Mouse (Mus musculus) lung, postnatal 0 days (tissue): Measurements from ENCODE around the gene Brms1l. TPM values are rescaled to one million over a fixed set of nuclear protein-coding genes. Genes with fewer than 3 reads are reported as not detected.

Experiments used
- ATAC-seq: fragments of 200-750 bp; cut with Nextera tagmentation; 2 replicates; pipeline ENCODE4 v1.8.0; 2017; ENCODE audit warnings: moderate library complexity
- DNase-seq: peaks from one replicate; pipeline ENCODE4 v3.0.0-alpha.2; 2016; ENCODE audit warnings: low spot score
- H3K27ac ChIP-seq: fragments of 300-500 bp; sonication (generic); 2 replicates; pipeline ENCODE4 v1.5.1; 2014; ENCODE audit warnings: antibody characterized with exemption, mild to moderate bottlenecking, low read length, mixed read lengths
- H3K27me3 ChIP-seq: fragments of 300-500 bp; sonication (generic); replicated peaks from 2 replicates; pipeline ENCODE4 v1.6.1; 2014; ENCODE audit warnings: low read length, mixed read lengths; ENCODE audit not compliant: insufficient read depth
- H3K36me3 ChIP-seq: fragments of 300-500 bp; sonication (generic); 2 replicates; pipeline ENCODE4 v1.6.1; 2014; ENCODE audit warnings: low read length, mixed read lengths; ENCODE audit not compliant: insufficient read depth
- H3K4me1 ChIP-seq: fragments of 300-500 bp; sonication (generic); 2 replicates; pipeline ENCODE4 v1.6.1; 2014; ENCODE audit warnings: antibody characterized with exemption, low read depth, low read length, mixed read lengths; ENCODE audit not compliant: insufficient read depth
- H3K4me2 ChIP-seq: fragments of 300-500 bp; sonication (generic); replicated peaks from 2 replicates; pipeline ENCODE4 v1.6.1; 2014; ENCODE audit warnings: low read depth, mild to moderate bottlenecking, low read length, moderate library complexity, mixed read lengths
- H3K4me3 ChIP-seq: fragments of 300-500 bp; sonication (generic); 2 replicates; pipeline ENCODE4 v1.5.1; 2014; ENCODE audit warnings: low read depth, low read length
- H3K9ac ChIP-seq: fragments of 300-500 bp; sonication (generic); replicated peaks from 2 replicates; pipeline ENCODE4 v1.6.1; 2014; ENCODE audit warnings: low read depth, mild to moderate bottlenecking
- H3K9me3 ChIP-seq: fragments of 300-500 bp; sonication (generic); 2 replicates; pipeline ENCODE4 v1.6.1; 2016; ENCODE audit warnings: low read length, mixed read lengths
- CTCF ChIP-seq: IDR thresholded peaks from 2 replicates; pipeline ENCODE4 v1.5.1; 2016; ENCODE audit warnings: antibody characterized with exemption, mild to moderate bottlenecking
- EP300 ChIP-seq: IDR thresholded peaks from 2 replicates; pipeline ENCODE4 v1.6.1; 2016; ENCODE audit warnings: antibody characterized with exemption, mild to moderate bottlenecking, control low read depth
- WGBS: fragments of 180-500 bp; shearing (Covaris S2); extraction: QIAGEN DNeasy Blood & Tissue Kit; methylation state at CpG from one replicate; pipeline ENCODE4 v1.1.7; 2014; 5-methylcytosine and 5-hydroxymethylcytosine counted together
- polyA plus RNA-seq: library from polyadenylated mRNA; unstranded; fragments of >200 nt; fragmentation: Nextera tagmentation; extraction: Ambion mirVana; gene quantifications from 2 replicates; pipeline ENCODE4 v1.2.1, GENCODE M21; 2015

Brms1l gene
- polyA plus RNA-seq, 1 experiment from 2014 or later = 24.9 TPM

GRCm38 (mm10) chr12:55831101-55831500 lies 5.0 kb upstream of the Brms1l start:
- 20% methylated on average over 2 of the region's 2 CpGs for WGBS
- Histone ChIP-seq H3K27me3 (no peaks in the 10 kb centered on the region), H3K9ac (no peak overlapping the region), H3K36me3 (no peaks in the 10 kb centered on the region), H3K4me1 (no peaks in the 10 kb centered on the region), H3K9me3 (no peaks in the 10 kb centered on the region), H3K4me3 (no peak overlapping the region), H3K27ac (no peak overlapping the region), H3K4me2 (no peak overlapping the region)
- TF ChIP-seq EP300 (no peak), CTCF (peak; percentile 90)
- no peak for ATAC-seq
- DNase-seq = peak; percentile 80

- Histone ChIP-seq H3K9ac (no peak overlapping the region), H3K36me3 (no peaks in the 10 kb centered on the region), H3K4me3 (no peak overlapping the region), H3K4me1 (no peaks in the 10 kb centered on the region), H3K27ac (no peak overlapping the region), H3K27me3 (no peaks in the 10 kb centered on the region), H3K4me2 (no peak overlapping the region), H3K9me3 (no peaks in the 10 kb centered on the region)
- TF ChIP-seq EP300 = no peak
- ATAC-seq (no peak), DNase-seq (no peak)
These were observed 3.2 kb upstream of the Brms1l start for GRCm38 (mm10) chr12:55832961-55833360.

GRCm38 (mm10) chr12:55833906-55834625 lies 2.1 kb upstream of the Brms1l start:
- Histone ChIP-seq H3K27me3 (no peaks in the 10 kb centered on the region), H3K4me3 (no peak overlapping the region), H3K27ac (no peak overlapping the region), H3K36me3 (no peaks in the 10 kb centered on the region), H3K4me2 (no peak overlapping the region), H3K4me1 (no peaks in the 10 kb centered on the region), H3K9me3 (no peaks in the 10 kb centered on the region), H3K9ac (no peak overlapping the region)
- WGBS = 55% methylated on average over 9 of the region's 9 CpGs
- no peak for ATAC-seq
- peak; percentile 32 for TF ChIP-seq CTCF
- TF ChIP-seq EP300 = no peak
- DNase-seq = peak; percentile 59

- no peaks in the 10 kb centered on the region for H3K9me3 ChIP-seq
- no peak overlapping the region for H3K27ac ChIP-seq
- H3K9ac ChIP-seq = no peak overlapping the region
- no peak for ATAC-seq
- H3K27me3 ChIP-seq = no peaks in the 10 kb centered on the region
- H3K4me2 ChIP-seq = no peak overlapping the region
- H3K36me3 ChIP-seq = no peaks in the 10 kb centered on the region
- DNase-seq = no peak
- H3K4me1 ChIP-seq = no peaks in the 10 kb centered on the region
- no peak for TF ChIP-seq EP300
- TF ChIP-seq CTCF = no peak
- WGBS = 61% methylated on average over 8 of the region's 8 CpGs
- H3K4me3 ChIP-seq = no peak overlapping the region
These were observed 1.2 kb upstream of the Brms1l start for GRCm38 (mm10) chr12:55834891-55835290.

DNA sequence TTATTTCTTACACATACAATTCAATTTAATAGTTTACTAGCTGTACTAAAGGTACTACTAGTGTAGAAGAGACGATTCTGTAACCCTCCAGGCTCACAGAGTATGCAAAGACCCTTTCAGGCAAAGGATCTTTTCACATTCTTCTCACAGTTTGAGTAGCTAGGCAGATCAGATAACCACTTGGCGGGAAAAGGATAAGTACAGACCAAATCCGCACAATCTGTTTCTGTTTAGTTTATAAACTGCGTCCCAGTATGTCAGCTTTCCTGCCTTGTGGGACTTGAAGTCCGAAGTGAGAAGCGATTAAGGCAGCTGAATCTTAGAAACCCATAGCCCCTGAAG lies 296 bp upstream of the Brms1l start:
- Histone ChIP-seq H3K36me3 (no peaks in the 10 kb centered on the region), H3K27me3 (no peaks in the 10 kb centered on the region), H3K4me3 (peak overlapping the region; percentile 64), H3K27ac (0 out of 2 replicates have a peak overlapping the region, but pooled peaks have one; percentile 34), H3K9me3 (no peaks in the 10 kb centered on the region), H3K4me2 (peak overlapping the region; percentile 50), H3K9ac (no peak overlapping the region), H3K4me1 (no peaks in the 10 kb centered on the region)
- WGBS = 1% methylated on average over 6 of the region's 6 CpGs
- ATAC-seq (no peak), DNase-seq (no peak)
- no peak for TF ChIP-seq EP300
- TF ChIP-seq CTCF = no peak

DNA sequence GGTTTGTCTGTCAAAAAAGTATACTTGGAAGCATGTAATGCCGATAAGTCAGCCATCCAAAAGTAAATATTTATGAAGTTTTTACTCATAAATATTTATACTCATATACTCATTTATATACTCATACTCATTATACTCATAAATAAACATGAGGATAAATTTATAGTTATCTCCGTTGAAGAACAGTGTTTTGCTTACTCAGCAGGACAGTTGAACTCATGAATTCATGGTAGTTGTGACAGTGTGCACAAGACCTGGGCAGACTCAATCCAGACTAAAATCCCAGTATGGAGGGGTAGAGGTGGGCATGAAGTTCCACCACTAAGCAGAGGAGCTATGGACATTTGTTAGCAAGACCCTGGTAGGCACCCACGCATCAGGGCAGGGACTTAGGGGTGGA lies 1.4 kb downstream of the Brms1l start:
- Histone ChIP-seq H3K27ac (no peak overlapping the region), H3K36me3 (no peaks in the 10 kb centered on the region; the same call in 1 of the 2 replicates), H3K9me3 (no peaks in the 10 kb centered on the region), H3K27me3 (no peaks in the 10 kb centered on the region), H3K9ac (no peak overlapping the region), H3K4me2 (peak overlapping the region; percentile 83), H3K4me1 (no peaks in the 10 kb centered on the region), H3K4me3 (no peak overlapping the region)
- no peak for ATAC-seq
- no peak for DNase-seq
- TF ChIP-seq EP300 (no peak), CTCF (no peak)
- WGBS = 51% methylated on average over 3 of the region's 3 CpGs
